Mouse (Mus musculus): Measurements from ENCODE around the gene Vamp2. TPM values are rescaled to one million over a fixed set of nuclear protein-coding genes. Genes with fewer than 3 reads are reported as not detected.

Vamp2 gene
- total RNA-seq, 1 experiment: 7.1 TPM

GRCm38 (mm10) chr11:69133923-69134621, 45.8 kb downstream of the Vamp2 start:
- Histone ChIP-seq H3K9me3 (ENCODE audit: control insufficient read depth, insufficient read depth, low read depth, low read length) (no peaks in the 10 kb centered on the region), H3K36me3 (ENCODE audit: control insufficient read depth, insufficient read depth, low read length, poor library complexity, severe bottlenecking) (no peaks in the 10 kb centered on the region), H3K27ac (ENCODE audit: insufficient read depth, low read depth, low read length, poor library complexity, severe bottlenecking) (no peak overlapping the region), H3K4me1 (ENCODE audit: control insufficient read depth in 2 of 2, insufficient read depth in 2 of 2, low read length in 2 of 2, poor library complexity in 1 of 2) (peaks cover 0 to 14% of the 10 kb centered on the region in 2 experiments; a peak in 1 of 4 replicates), H3K9ac (ENCODE audit: insufficient read depth, low read depth, low read length, poor library complexity, severe bottlenecking) (peak overlapping the region; percentile 34; the same call in 1 of the 2 replicates), H3K4me3 (ENCODE audit: insufficient read depth in 1 of 2, low read depth in 1 of 2, low read length in 2 of 2, poor library complexity in 1 of 2, severe bottlenecking in 1 of 2) (peak overlapping the region; percentile 58 to 63)
- in situ Hi-C loops (cut with MboI; ENCODE audit: low sequenced_read_pairs in 2 of 2, unreplicated experiment in 2 of 2): no loop called here
- peak; percentile 75 for DNase-seq (ENCODE audit: low read depth, low spot score)
- no peak for TF ChIP-seq ZNF384 (IDR thresholded peaks at IDR 0.05; ENCODE audit: low read depth, low read length)
- TF ChIP-seq HCFC1 (IDR thresholded peaks at IDR 0.05; ENCODE audit: borderline replicate concordance, insufficient read depth, low read length): no peak; the same call in 1 of the 2 replicates
- TF ChIP-seq CHD2 (IDR thresholded peaks at IDR 0.05; ENCODE audit: low read depth, low read length): no peak
- TF ChIP-seq ZC3H11A (IDR thresholded peaks at IDR 0.05; ENCODE audit: borderline replicate concordance, low read depth, low read length): no peak
- peak; percentile 0; the same call in 1 of the 2 replicates for TF ChIP-seq MAFK (IDR thresholded peaks at IDR 0.05; ENCODE audit: insufficient read depth, low read depth, low read length)

GRCm38 (mm10) chr11:69134622-69134968, 46.3 kb downstream of the Vamp2 start:
- DNase-seq (ENCODE audit: low read depth, low spot score): no peak
- in situ Hi-C loops (cut with MboI; ENCODE audit: low sequenced_read_pairs in 2 of 2, unreplicated experiment in 2 of 2): no loop called here
- TF ChIP-seq HCFC1 (IDR thresholded peaks at IDR 0.05; ENCODE audit: borderline replicate concordance, insufficient read depth, low read length) (no peak), ZC3H11A (IDR thresholded peaks at IDR 0.05; ENCODE audit: borderline replicate concordance, low read depth, low read length) (no peak), ZNF384 (IDR thresholded peaks at IDR 0.05; ENCODE audit: low read depth, low read length) (no peak), MAFK (IDR thresholded peaks at IDR 0.05; ENCODE audit: insufficient read depth, low read depth, low read length) (no peak), CHD2 (IDR thresholded peaks at IDR 0.05; ENCODE audit: low read depth, low read length) (no peak)
- Histone ChIP-seq H3K9ac (ENCODE audit: insufficient read depth, low read depth, low read length, poor library complexity, severe bottlenecking) (0 out of 2 replicates have a peak overlapping the region, but pooled peaks have one; percentile 8), H3K36me3 (ENCODE audit: control insufficient read depth, insufficient read depth, low read length, poor library complexity, severe bottlenecking) (no peaks in the 10 kb centered on the region), H3K27ac (ENCODE audit: insufficient read depth, low read depth, low read length, poor library complexity, severe bottlenecking) (no peak overlapping the region), H3K4me3 (ENCODE audit: insufficient read depth in 1 of 2, low read depth in 1 of 2, low read length in 2 of 2, poor library complexity in 1 of 2, severe bottlenecking in 1 of 2) (peak overlapping the region; percentile 58 to 63), H3K9me3 (ENCODE audit: control insufficient read depth, insufficient read depth, low read depth, low read length) (no peaks in the 10 kb centered on the region), H3K4me1 (ENCODE audit: control insufficient read depth in 2 of 2, insufficient read depth in 2 of 2, low read length in 2 of 2, poor library complexity in 1 of 2) (peaks cover 0 to 14% of the 10 kb centered on the region in 2 experiments; a peak in 1 of 4 replicates)

DNA sequence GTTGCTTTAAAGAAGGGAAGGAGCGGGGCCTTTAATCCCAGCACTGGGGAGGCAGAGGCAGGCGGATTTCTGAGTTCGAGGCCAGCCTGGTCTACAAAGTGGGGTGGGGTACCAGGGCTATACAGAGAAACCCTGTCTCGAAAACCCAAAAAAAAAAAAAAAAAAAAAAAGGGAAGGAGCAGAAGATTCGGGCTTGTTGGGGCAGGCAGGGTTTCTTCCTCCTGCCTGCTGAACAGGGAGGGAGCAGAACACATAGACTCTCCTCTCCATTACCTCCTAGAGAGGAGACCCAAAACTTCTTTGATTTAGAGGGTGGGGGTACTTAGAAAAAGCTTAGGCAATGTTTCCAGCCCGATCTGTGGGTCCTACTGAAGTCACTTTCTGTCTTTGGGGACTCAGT, 47.1 kb downstream of the Vamp2 start:
- no peak for DNase-seq (ENCODE audit: low read depth, low spot score)
- in situ Hi-C loops (cut with MboI; ENCODE audit: low sequenced_read_pairs in 2 of 2, unreplicated experiment in 2 of 2): no loop called here
- Histone ChIP-seq H3K9me3 (ENCODE audit: control insufficient read depth, insufficient read depth, low read depth, low read length) (no peaks in the 10 kb centered on the region), H3K4me3 (ENCODE audit: insufficient read depth in 1 of 2, low read depth in 1 of 2, low read length in 2 of 2, poor library complexity in 1 of 2, severe bottlenecking in 1 of 2) (no peak overlapping the region), H3K36me3 (ENCODE audit: control insufficient read depth, insufficient read depth, low read length, poor library complexity, severe bottlenecking) (no peaks in the 10 kb centered on the region), H3K27ac (ENCODE audit: insufficient read depth, low read depth, low read length, poor library complexity, severe bottlenecking) (no peak overlapping the region), H3K4me1 (ENCODE audit: control insufficient read depth in 2 of 2, insufficient read depth in 2 of 2, low read length in 2 of 2, poor library complexity in 1 of 2) (peaks cover 0 to 11% of the 10 kb centered on the region in 2 experiments; a peak in 1 of 4 replicates), H3K9ac (ENCODE audit: insufficient read depth, low read depth, low read length, poor library complexity, severe bottlenecking) (no peak overlapping the region)
- TF ChIP-seq MAFK (IDR thresholded peaks at IDR 0.05; ENCODE audit: insufficient read depth, low read depth, low read length) (no peak), HCFC1 (IDR thresholded peaks at IDR 0.05; ENCODE audit: borderline replicate concordance, insufficient read depth, low read length) (no peak), ZNF384 (IDR thresholded peaks at IDR 0.05; ENCODE audit: low read depth, low read length) (no peak), CHD2 (IDR thresholded peaks at IDR 0.05; ENCODE audit: low read depth, low read length) (no peak), ZC3H11A (IDR thresholded peaks at IDR 0.05; ENCODE audit: borderline replicate concordance, low read depth, low read length) (no peak)

Other genes starting within 250 kb of the Vamp2 start
- 24.9 and 40.1 TPM in 2 replicates for gene Ndel1, start 216.6 kb upstream of the Vamp2 start, total RNA-seq (2012; rRNA removed)
- gene Rnf222, start 199.9 kb upstream of the Vamp2 start, total RNA-seq (2012; rRNA removed): 0.09 TPM in 1 of 2 replicates, not detected in the other
- 2,753 and 2,889 TPM in 2 replicates for gene Rpl26, start 186.9 kb upstream of the Vamp2 start, total RNA-seq (2012; rRNA removed)
- not detected in 2 replicates for gene Odf4, start 161.4 kb upstream of the Vamp2 start, total RNA-seq (2012; rRNA removed)
- 2.5 and 3.1 TPM in 2 replicates for gene Arhgef15, start 131.0 kb upstream of the Vamp2 start, total RNA-seq (2012; rRNA removed)
- 2.7 and 3.3 TPM in 2 replicates for gene Slc25a35, start 120.4 kb upstream of the Vamp2 start, total RNA-seq (2012; rRNA removed)
- gene Rangrf, start 113.3 kb upstream of the Vamp2 start, total RNA-seq (2012; rRNA removed): 90.7 and 107 TPM in 2 replicates
- gene Pfas, start 80.0 kb upstream of the Vamp2 start, total RNA-seq (2012; rRNA removed): 119 and 149 TPM in 2 replicates
- gene Ctc1, start 72.6 kb upstream of the Vamp2 start, total RNA-seq (2012; rRNA removed): 50.9 and 79.5 TPM in 2 replicates
- gene Aurkb, start 42.8 kb upstream of the Vamp2 start, total RNA-seq (2012; rRNA removed): 71.7 and 81.1 TPM in 2 replicates
- 4.5 and 6.2 TPM in 2 replicates for gene Borcs6, start 28.8 kb upstream of the Vamp2 start, total RNA-seq (2012; rRNA removed)
- gene Tmem107, start 17.7 kb upstream of the Vamp2 start, total RNA-seq (2012; rRNA removed): 38.6 and 38.8 TPM in 2 replicates
- 6.0 and 8.6 TPM in 2 replicates for gene Per1, start 6.7 kb downstream of the Vamp2 start, total RNA-seq (2012; rRNA removed)
- not detected in 2 replicates for gene Hes7, start 31.9 kb downstream of the Vamp2 start, total RNA-seq (2012; rRNA removed)
- gene 9130213A22Rik, start 34.1 kb downstream of the Vamp2 start, total RNA-seq (2012; rRNA removed): not detected in 2 replicates
- gene Aloxe3, start 37.4 kb downstream of the Vamp2 start, total RNA-seq (2012; rRNA removed): 0.49 and 1.4 TPM in 2 replicates
- gene Alox12b, start 68.5 kb downstream of the Vamp2 start, total RNA-seq (2012; rRNA removed): 0.21 and 0.22 TPM in 2 replicates
- gene Alox8, start 109.4 kb downstream of the Vamp2 start, total RNA-seq (2012; rRNA removed): 0.85 and 1.6 TPM in 2 replicates
- 0.05 and 0.09 TPM in 2 replicates for gene Gucy2e, start 148.5 kb downstream of the Vamp2 start, total RNA-seq (2012; rRNA removed)
- gene Cntrob, start 235.3 kb downstream of the Vamp2 start, total RNA-seq (2012; rRNA removed): 23.0 and 27.4 TPM in 2 replicates
- gene Trappc1, start 235.5 kb downstream of the Vamp2 start, total RNA-seq (2012; rRNA removed): 44.1 and 62.2 TPM in 2 replicates
- gene Kcnab3, start 237.8 kb downstream of the Vamp2 start, total RNA-seq (2012; rRNA removed): 1.6 and 2.2 TPM in 2 replicates